Mouse (Mus musculus) adrenal gland, postnatal 14 days (tissue): ENCODE measurements around the gene Lrp6. TPM values are rescaled to one million over a fixed set of nuclear protein-coding genes. Genes with fewer than 3 reads are reported as not detected.

ENCODE experiments used
- DNase-seq: peaks from one replicate; pipeline ENCODE4 v3.0.0; 2021; ENCODE audit warnings: mixed read lengths
- total RNA-seq: library from RNA; stranded (reverse); gene quantifications from 2 replicates; pipeline ENCODE4 v1.2.3, GENCODE M21; 2021

Gene Lrp6
- total RNA-seq, 1 experiment from 2014 or later = 89.2 TPM

DNA sequence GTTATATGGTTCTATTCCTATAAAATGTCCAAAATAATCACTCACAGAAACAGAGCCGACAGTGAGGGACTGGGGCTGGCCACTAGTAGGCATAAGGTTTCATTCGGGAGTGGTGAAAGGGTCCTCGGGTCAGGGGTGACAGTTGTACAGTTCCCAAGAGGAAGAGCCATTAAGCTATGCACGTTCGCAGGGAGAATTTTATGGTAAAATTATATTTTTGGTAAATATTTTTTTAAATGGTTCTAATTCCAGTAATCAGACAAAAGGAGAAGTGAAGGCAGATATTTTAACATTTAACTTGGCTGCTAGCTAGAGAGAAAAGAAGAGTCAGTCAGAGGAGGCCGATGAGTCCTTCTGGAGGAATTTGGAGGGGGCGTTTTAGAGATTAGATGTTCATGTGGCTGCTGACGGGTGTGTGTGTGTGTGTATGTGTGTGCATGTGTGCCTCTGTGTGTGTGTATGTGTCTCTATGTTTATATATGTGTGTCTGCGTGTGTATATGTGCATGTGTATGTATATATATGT, 131.8 kb downstream of the Lrp6 start:
- no peak for DNase-seq

GRCm38 (mm10) chr6:134434044-134434443, 132.7 kb downstream of the Lrp6 start:
- DNase-seq = no peak

DNA sequence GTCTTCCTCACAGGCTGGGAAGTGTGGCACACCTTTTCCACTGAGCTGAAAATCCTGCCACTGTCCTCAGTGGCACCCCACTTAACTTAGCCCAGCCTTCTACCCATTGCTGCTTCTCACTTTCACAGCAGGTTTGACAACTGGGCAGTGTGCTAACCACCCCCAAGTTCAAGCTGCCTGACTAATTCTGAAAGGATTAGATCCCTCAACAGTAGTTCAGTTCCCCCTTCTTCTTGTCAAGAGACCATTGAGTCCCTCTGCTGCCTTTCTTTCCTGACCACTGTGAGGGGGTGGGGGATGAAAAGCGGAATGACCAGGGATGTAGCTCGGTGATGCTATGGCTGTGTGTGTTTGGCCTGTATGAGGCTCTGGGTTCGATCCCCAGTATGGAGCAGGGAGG, 133.5 kb downstream of the Lrp6 start:
- DNase-seq = no peak

- no peak for DNase-seq
Measured at GRCm38 (mm10) chr6:134431583-134431982, 135.2 kb downstream of the Lrp6 start.

- no peak for DNase-seq
Measured at GRCm38 (mm10) chr6:134430161-134430799, 136.5 kb downstream of the Lrp6 start.

- no peak for DNase-seq
Measured at GRCm38 (mm10) chr6:134428455-134428854, 138.3 kb downstream of the Lrp6 start.

DNA sequence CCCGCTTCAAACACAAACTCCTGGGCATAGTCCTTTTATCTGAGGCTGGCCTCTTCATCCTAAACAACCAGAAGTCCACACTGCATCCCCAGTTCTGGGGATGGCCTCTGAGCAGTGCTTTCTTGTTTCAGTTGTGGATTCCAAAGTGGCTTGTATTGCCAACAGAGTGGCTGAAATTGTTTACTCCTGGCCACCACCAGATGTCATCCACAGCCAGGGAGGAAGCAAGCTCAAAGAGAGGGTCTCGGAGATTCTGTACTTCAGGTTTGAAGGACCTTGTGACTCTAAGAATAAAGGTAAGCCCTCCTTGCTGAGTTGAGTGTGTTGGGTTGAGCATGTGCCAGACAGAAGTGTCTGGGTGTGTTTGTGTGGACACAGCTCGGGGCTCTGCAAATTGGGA, 139.6 kb downstream of the Lrp6 start:
- DNase-seq = no peak

DNA sequence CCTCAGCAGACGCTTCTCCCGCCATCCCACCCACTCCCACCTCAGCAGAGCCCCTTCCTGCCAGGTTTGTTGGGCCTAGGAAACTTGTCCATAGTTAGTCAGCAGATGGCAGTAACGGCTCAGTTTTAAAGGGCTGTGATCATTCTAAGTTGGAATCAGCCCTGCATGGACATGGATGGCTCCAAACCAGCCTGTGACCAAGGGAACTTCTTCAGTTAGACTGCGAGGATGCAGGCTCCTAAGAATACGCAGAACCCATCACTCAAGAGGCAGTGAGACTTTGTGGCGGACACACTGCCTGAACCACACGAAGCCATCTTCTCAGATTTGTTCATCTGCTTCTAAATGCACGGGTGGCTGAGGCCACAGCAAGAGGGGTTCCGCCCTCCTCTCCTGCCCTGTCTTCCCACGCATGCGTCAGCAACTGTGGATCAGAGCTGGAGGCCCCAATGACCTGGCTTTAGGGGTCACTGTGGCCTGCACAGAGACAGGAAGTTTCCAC, 141.5 kb downstream of the Lrp6 start:
- peak; percentile 75 for DNase-seq

DNA sequence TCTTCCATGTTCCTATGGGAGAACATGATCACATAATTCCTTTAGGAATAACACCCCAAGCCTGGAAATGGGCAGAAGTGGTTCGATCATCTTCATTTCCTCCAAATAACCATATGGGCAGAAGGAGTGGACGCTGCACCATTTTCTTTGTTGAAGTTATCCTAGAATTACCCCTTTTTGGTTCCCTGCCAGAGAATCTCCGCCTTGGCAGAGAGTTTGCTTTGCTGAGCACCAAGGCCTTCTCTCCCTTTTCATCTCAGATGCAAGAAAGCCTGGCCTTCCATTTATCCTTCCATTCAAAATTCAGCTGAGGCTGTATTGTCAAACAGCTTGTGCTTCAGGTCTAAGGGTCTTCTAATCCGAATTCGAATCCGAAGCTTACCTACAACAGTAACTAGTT, 144.8 kb downstream of the Lrp6 start:
- DNase-seq = peak; percentile 70

- DNase-seq = no peak
Measured at GRCm38 (mm10) chr6:134420375-134420774, 146.4 kb downstream of the Lrp6 start.

GRCm38 (mm10) chr6:134417886-134418285, 148.9 kb downstream of the Lrp6 start:
- DNase-seq = no peak

DNA sequence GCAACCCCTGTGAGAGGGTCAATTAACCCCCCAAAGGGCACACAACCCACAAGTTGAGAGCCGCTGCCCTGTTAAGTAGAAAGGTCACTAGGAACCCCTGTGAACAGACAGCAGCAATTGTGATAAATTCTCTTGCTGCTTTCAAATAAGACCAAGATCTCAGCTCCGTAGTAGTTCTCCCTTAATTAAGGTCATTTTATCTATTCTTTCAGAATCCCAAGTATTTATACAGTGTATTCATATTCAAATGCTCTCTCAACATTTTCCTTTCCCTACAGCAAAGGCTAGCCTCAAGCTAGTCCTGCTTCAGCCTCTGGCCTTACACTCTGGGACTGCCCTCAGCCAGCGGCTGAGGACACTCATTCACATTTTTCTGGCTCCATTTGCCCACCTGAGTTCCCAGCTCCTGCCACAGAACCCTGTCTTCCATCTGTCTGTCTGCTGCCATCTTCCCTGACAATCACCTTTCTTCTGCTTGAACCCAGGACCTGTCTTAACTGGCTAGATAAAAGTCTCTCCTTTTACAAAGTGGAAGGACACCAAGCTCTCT, 150.1 kb downstream of the Lrp6 start:
- no peak for DNase-seq

DNA sequence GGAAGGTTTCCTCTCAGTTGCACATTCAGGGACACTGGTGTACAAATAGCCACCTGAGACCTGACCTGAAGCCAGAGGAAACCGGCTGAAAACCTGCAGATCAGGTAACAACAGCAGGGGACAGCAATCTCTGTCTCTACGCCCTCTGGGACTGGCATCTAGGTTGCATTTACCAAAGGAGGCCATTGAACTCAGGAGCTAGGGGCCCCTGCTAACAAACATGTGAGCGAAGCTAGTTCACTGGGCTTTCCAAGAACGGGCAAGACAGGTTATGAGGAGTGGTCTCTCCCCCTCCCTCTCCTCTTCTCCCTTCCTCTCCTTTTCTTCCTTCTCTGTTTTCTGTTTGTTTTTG, 152.3 kb downstream of the Lrp6 start:
- no peak for DNase-seq

DNA sequence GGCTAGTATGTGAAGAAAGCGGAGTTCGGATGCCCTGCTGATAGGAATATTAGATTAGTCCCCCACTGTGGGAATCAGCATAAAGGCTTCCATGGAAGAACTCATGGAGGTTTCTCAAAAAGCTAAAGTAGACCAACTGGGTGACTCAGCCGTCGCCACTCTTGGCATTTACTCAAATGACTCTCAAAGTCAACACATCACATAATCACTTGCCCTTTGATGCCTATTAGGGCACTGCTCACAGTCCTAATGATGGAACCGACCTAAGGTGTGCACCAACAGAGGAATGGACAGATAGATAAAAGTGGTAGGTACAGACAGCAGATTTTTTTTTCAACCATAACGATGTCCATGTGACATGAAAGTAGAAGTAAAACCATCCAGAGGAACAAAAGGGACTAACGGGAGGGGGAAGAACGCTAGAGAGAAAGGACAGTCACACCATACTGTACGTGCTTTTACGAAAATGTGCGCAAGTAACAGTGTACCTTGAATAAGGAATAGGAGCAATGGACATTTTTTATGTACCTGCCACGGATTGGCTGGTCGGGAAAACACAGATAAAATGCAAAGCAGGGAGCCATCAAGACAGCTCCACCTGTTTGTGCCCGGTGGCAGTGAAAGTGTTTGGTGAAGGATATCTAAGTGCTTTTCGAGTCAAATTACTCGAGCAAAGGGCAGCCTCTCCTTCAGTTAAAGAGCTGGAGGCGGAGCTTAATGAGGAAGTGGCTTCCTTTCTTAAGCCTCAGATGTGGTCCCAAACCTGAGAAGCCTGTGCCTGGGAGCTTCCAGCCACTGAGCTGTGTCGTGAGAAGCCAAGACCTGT, 152.8 kb downstream of the Lrp6 start:
- peak; percentile 31 for DNase-seq

DNA sequence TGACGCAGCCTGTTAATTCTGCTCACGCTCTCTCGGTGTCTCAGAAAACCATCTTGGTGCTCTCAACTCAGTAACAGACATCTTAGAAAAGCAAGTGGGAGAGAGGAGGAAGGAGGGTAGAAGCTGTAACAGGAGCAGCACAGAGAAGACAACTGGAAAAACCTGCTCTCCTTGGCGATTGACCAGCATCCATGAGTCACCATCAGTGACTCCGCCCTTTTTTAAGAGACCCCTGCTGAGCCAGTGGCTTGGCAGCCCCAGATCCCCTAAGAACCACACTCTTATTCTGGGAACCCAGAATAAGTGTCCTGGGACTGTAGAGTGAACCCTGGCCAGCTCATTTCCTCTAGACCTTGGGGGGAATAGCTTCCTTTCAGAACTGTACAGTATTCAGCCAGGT, 159.5 kb downstream of the Lrp6 start:
- no peak for DNase-seq

GRCm38 (mm10) chr6:134403684-134404070, 163.1 kb downstream of the Lrp6 start:
- no peak for DNase-seq

DNA sequence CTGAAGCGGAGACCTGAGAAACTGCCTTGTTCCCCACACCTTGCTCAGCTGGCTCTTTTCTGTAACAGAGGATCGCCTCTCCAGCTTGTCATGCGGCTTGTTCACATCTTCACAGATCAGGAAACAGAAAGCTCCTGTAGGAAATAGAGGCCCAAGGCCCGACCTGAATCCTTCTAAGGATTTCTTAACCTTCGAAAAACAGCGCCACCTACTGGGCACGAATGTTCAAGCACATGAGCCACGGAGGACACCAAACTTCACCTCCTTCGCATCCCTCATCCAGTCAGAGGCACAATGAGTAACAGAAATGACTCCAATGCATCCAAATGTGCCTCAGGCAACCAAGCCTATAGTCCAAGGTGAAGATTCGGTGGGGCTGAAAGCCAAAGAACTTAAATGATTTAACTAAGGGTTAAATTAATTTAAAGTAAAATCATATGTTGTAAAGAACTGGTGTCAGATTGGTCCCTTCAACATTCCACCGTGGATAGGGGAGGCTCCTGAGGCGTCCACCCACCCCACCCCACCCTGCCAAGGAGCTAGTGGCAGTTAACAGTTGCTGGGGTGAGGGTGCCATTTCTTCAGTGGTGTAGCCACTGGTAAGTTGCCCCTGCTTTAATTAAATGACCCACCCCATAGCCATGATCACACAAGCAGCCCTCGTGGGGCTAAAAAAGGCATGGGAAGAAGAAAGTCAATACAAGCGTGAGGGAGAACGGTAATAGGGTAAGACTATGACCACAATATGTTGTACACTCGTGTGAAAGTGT, 163.7 kb downstream of the Lrp6 start:
- peak; percentile 84 for DNase-seq

Other genes with a start within 250 kb of the Lrp6 start
- 0.15 and 0.23 TPM in 2 replicates for gene Bcl2l14, start 170.6 kb downstream of the Lrp6 start, total RNA-seq
- 4.7 and 5.7 TPM in 2 replicates for gene Mansc1, start 65.5 kb upstream of the Lrp6 start, total RNA-seq
- gene Borcs5, start 72.5 kb upstream of the Lrp6 start, total RNA-seq = 11.9 TPM in 2 replicates
- 17.9 and 22.8 TPM in 2 replicates for gene Dusp16, start 225.7 kb upstream of the Lrp6 start, total RNA-seq